Mouse (Mus musculus) hindbrain, embryonic 16.5 days (tissue): ENCODE results near the gene Kank1. TPM values are rescaled to one million over a fixed set of nuclear protein-coding genes. Genes with fewer than 3 reads are reported as not detected.

Experiments
- ATAC-seq: fragments of 200-750 bp; cut with Nextera tagmentation; 2 replicates; pipeline ENCODE4 v1.8.0; 2017; ENCODE audit warnings: moderate TSS enrichment, moderate library complexity
- H3K27ac ChIP-seq: fragments of 300-500 bp; sonication (generic); 2 replicates; pipeline ENCODE4 v1.5.1; 2014; ENCODE audit warnings: low read depth, mild to moderate bottlenecking, control low read depth, low read length, moderate library complexity
- H3K27me3 ChIP-seq: fragments of 300-500 bp; sonication (generic); replicated peaks from 2 replicates; pipeline ENCODE4 v1.6.1; 2014; ENCODE audit warnings: low read length; ENCODE audit not compliant: control insufficient read depth, insufficient read depth
- H3K36me3 ChIP-seq: fragments of 300-500 bp; sonication (generic); 2 replicates; pipeline ENCODE4 v1.6.1; 2014; ENCODE audit warnings: mild to moderate bottlenecking, low read length, moderate library complexity, mixed read lengths; ENCODE audit not compliant: control insufficient read depth, insufficient read depth
- H3K4me1 ChIP-seq: fragments of 300-500 bp; sonication (generic); 2 replicates; pipeline ENCODE4 v1.6.1; 2014; ENCODE audit warnings: low read depth, low read length; ENCODE audit not compliant: control insufficient read depth, insufficient read depth
- H3K4me2 ChIP-seq: fragments of 300-500 bp; sonication (generic); 2 replicates; pipeline ENCODE4 v1.6.1; 2014; ENCODE audit warnings: mild to moderate bottlenecking, low read length, control low read depth, moderate library complexity
- H3K4me3 ChIP-seq: fragments of 300-500 bp; sonication (generic); 2 replicates; pipeline ENCODE4 v1.5.1; 2014; ENCODE audit warnings: mild to moderate bottlenecking, low read length, control low read depth, moderate library complexity
- H3K9ac ChIP-seq: fragments of 300-500 bp; sonication (generic); 2 replicates; pipeline ENCODE4 v1.6.1; 2014; ENCODE audit warnings: low read depth, mild to moderate bottlenecking, control low read depth, low read length, moderate library complexity
- H3K9me3 ChIP-seq: fragments of 300-500 bp; sonication (generic); 2 replicates; pipeline ENCODE4 v1.6.1; 2014; ENCODE audit warnings: mild to moderate bottlenecking, low read length, moderate library complexity; ENCODE audit not compliant: control insufficient read depth
- WGBS: fragments of 180-500 bp; shearing (Covaris S2); extraction: QIAGEN DNeasy Blood & Tissue Kit; methylation state at CpG from one replicate; pipeline ENCODE4 v1.1.7; 2014; 5-methylcytosine and 5-hydroxymethylcytosine counted together
- polyA plus RNA-seq: library from polyadenylated mRNA; unstranded; fragments of >200 nt; fragmentation: Nextera tagmentation; extraction: Ambion mirVana; gene quantifications from 2 replicates; pipeline ENCODE4 v1.2.1, GENCODE M21; 2015

Gene Kank1
- polyA plus RNA-seq, 1 experiment from 2014 or later = 14.4 TPM

DNA sequence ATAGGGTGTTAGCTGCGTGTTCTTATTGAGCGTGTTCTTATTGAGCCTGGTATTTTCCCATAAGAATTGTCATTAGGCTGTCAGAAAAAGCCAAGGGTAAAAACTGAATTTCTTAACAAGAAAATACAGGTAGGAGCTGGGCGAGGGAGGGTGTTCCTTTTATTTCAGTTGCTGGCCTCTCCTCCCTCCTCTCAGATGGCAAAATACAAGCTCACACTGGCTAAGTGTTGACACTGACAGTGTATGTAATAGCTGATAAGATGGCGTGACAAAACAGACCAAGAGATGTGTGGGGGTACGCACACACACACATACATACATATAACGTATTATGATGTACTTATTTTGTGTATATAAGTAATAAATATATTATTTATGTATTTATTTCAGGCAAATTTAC lies 145.7 kb downstream of the Kank1 start:
- Histone ChIP-seq H3K27me3 (no peaks in the 10 kb centered on the region), H3K4me3 (no peak overlapping the region), H3K4me2 (no peak overlapping the region), H3K9me3 (no peaks in the 10 kb centered on the region), H3K4me1 (peaks cover 6% of the 10 kb centered on the region), H3K9ac (no peak overlapping the region), H3K27ac (no peak overlapping the region), H3K36me3 (no peaks in the 10 kb centered on the region)
- whole genome bisulfite sequencing = 84% methylated on average over 6 of the region's 6 CpGs
- ATAC-seq = no peak

DNA sequence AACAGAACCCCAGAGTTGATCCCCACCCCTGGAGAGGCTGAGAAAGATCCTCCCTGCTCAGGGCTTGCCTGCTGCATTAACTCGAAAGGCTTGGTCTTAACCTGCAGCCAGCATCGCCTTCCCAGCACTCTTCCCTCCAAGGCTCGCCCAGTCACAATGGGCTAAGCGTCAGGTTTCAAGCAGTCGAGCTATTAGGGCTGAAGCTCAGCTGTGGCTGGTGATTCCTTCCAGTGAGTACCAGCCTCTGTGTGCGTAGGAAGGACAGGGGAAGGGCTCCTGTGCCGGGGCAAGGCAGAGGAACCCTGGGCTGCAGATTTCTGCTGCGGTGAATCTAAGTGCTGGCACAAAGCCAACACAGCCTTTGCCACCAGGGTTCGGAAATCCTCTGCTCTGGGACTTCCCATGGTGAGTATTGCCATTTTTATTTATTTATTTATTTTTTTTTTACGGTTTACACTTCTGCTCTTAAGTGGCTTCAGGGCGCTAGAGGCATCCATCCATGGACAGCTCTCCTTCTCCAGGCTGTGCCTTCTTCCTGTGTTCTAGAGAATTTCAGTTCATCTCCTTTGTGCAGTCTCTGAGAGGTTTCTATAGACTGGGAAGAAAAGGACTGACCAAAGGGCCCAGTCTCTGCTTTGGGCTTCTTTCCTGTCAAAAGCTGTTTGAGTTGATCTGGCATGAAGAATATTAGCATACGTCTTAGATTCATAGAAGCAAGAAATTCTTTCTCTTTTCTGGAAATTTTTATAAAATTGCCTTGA lies 146.8 kb downstream of the Kank1 start:
- ATAC-seq = peak; percentile 48
- no peak overlapping the region for H3K27ac ChIP-seq
- 0 out of 2 replicates have a peak overlapping the region, but pooled peaks have one; percentile 17 for H3K4me2 ChIP-seq

DNA sequence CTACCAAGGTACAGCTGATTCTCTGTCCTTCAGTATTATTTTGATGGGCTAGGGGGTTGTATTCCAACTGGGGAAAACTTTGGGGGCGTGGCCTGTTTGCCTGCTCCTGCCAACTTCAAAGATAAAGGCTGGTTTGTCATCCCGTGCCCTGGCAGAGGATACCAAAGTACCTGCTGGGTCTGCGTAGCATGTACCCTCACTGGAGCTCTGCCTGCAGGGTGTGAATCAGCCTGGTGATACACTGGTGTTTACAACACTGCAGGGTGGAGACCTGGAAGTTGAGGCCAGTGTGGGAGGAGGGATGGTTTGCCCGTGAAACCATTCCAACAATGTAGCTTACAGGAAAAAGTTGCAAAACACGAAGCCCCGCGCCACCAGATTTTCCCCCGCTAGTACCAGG lies 149.2 kb downstream of the Kank1 start:
- Histone ChIP-seq H3K27ac (no peak overlapping the region), H3K36me3 (no peaks in the 10 kb centered on the region), H3K4me3 (no peak overlapping the region), H3K4me2 (no peak overlapping the region), H3K9me3 (no peaks in the 10 kb centered on the region), H3K9ac (no peak overlapping the region), H3K4me1 (peaks cover 6% of the 10 kb centered on the region), H3K27me3 (no peaks in the 10 kb centered on the region)
- 65% methylated on average over 8 of the region's 8 CpGs for WGBS
- ATAC-seq = 0 out of 2 replicates have a peak, but pooled peaks have one; percentile 43

More for the DNA sequence above, 146.8 kb downstream of the Kank1 start:
- Histone ChIP-seq H3K9ac (0 out of 2 replicates have a peak overlapping the region, but pooled peaks have one; percentile 3), H3K27me3 (no peaks in the 10 kb centered on the region), H3K4me3 (no peak overlapping the region), H3K9me3 (no peaks in the 10 kb centered on the region), H3K4me1 (peaks cover 6% of the 10 kb centered on the region), H3K36me3 (no peaks in the 10 kb centered on the region)
- WGBS = 16% methylated on average over 12 of the region's 12 CpGs

DNA sequence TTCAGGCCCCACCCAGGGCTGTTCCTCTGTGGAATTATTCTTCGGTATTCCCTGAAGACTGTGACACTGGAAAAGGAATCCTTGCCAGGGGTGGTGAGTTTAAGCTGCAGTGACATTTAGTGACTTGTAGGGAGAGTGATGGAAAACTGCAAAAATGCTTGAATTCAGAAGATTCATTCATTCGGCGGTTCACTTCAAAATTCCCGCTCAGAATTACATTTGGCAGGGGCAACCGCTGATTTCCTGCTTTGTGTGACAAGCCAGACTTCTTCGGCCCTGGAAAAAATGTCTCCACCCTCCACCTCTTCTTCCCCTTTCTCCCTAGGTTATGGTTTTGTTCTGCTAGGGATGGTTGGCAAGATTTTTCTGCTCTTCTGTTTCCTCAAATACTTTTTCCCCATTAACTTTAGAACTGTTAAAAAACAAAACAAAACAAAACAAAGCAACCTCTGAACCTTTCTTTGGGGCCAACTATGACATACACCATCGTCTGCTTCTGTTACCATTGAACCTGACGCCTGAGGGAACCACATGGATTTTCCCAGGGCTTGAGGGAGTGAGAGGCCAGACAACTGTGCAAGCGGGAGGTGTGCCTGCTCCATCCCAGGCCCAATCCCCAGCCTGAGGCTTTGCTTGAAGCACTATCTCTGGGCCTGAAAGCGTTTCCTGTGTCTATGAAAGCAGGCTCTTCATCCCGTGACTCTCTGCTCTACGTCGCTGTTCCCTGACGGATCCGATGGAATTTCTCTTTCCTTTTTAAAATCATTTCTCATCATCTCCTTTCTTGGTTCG lies 150.1 kb downstream of the Kank1 start:
- Histone ChIP-seq H3K4me1 (peaks cover 6% of the 10 kb centered on the region), H3K9ac (no peak overlapping the region), H3K27me3 (no peaks in the 10 kb centered on the region), H3K36me3 (no peaks in the 10 kb centered on the region), H3K27ac (no peak overlapping the region), H3K4me3 (no peak overlapping the region), H3K9me3 (no peaks in the 10 kb centered on the region), H3K4me2 (no peak overlapping the region)
- ATAC-seq = no peak
- 85% methylated on average over 16 of the region's 16 CpGs for WGBS

DNA sequence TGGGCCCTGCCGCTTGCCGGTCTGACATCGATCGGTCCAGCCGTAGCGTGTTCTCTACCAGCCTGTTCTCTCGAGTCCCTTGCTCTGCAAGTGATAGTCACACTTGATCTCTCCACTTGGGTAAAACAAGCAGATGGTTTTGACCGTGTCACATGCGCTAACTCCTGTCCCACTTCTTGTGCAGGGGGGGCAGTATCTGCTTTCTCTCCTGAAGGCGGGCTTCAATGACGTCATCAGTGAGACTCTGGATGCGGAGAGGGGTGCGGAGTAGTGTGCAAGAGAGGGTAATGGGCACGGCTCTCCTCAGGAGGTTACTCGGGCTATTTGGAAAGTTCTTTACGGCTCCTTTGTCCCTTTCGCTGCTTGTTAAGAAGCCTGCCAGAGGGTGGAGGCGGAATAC lies 151.1 kb downstream of the Kank1 start:
- no peak overlapping the region for H3K27ac ChIP-seq
- 78% methylated on average over 18 of the region's 18 CpGs for WGBS
- H3K9ac ChIP-seq = no peak overlapping the region
- H3K4me3 ChIP-seq = no peak overlapping the region
- H3K9me3 ChIP-seq = no peaks in the 10 kb centered on the region
- ATAC-seq = no peak
- no peak overlapping the region for H3K4me2 ChIP-seq
- no peaks in the 10 kb centered on the region for H3K27me3 ChIP-seq
- H3K36me3 ChIP-seq = no peaks in the 10 kb centered on the region
- H3K4me1 ChIP-seq = peaks cover 6% of the 10 kb centered on the region

DNA sequence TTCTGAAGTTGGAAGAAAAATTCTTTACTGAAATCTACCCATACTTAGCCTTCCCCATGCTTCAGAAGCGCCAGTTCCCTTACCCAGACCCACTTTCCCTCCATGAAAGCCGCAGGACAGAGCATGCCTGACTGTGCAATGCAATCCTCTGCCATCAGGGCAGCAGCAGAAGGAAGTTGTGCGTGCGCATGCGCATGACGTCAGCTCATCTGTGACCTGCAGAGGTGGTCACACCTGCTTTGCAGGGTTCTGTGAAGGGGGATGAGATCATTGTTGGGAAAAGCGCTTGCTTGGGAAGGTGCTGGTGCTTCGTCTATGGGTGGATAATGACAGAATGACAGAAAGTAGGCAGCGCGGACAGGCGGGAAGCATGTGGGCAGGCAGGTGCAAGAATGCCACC lies 155.4 kb downstream of the Kank1 start:
- Histone ChIP-seq H3K4me3 (no peak overlapping the region), H3K9ac (no peak overlapping the region), H3K9me3 (no peaks in the 10 kb centered on the region)

DNA sequence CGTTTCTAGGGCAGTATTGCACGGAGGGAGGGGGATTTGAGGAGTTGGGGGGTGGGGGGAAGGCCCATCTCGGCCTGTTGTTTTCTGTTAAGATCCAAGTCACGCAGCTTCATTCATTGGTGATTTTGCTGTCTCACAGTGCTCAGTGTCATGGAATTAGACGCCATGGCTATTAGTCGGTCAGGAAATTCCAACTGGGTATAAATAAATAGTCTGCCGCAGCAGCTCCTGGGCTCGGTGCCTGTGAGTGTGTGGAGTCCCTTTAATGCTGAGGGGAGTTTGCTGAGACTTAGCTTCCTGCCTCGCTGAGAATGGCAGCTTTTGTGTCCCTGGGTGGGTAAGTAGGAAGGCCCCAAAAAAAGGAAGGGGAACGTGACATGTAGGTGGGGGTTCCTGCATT lies 158.3 kb downstream of the Kank1 start:
- H3K27me3 ChIP-seq = no peaks in the 10 kb centered on the region; the same call in 1 of the 2 replicates
- peak overlapping the region; percentile 72 for H3K27ac ChIP-seq
- H3K9ac ChIP-seq = no peak overlapping the region
- no peaks in the 10 kb centered on the region for H3K9me3 ChIP-seq
- no peak overlapping the region for H3K4me3 ChIP-seq
- H3K36me3 ChIP-seq = no peaks in the 10 kb centered on the region
- ATAC-seq = peak; percentile 92
- H3K4me2 ChIP-seq = peak overlapping the region; percentile 34; the same call in 1 of the 2 replicates
- 26% methylated on average over 10 of the region's 10 CpGs for WGBS
- H3K4me1 ChIP-seq = peaks cover 10% of the 10 kb centered on the region

More for the DNA sequence above, 155.4 kb downstream of the Kank1 start:
- Histone ChIP-seq H3K36me3 (no peaks in the 10 kb centered on the region), H3K27ac (no peak overlapping the region), H3K4me1 (no peaks in the 10 kb centered on the region), H3K4me2 (no peak overlapping the region), H3K27me3 (no peaks in the 10 kb centered on the region)
- no peak for ATAC-seq
- 93% methylated on average over 11 of the region's 11 CpGs for WGBS

DNA sequence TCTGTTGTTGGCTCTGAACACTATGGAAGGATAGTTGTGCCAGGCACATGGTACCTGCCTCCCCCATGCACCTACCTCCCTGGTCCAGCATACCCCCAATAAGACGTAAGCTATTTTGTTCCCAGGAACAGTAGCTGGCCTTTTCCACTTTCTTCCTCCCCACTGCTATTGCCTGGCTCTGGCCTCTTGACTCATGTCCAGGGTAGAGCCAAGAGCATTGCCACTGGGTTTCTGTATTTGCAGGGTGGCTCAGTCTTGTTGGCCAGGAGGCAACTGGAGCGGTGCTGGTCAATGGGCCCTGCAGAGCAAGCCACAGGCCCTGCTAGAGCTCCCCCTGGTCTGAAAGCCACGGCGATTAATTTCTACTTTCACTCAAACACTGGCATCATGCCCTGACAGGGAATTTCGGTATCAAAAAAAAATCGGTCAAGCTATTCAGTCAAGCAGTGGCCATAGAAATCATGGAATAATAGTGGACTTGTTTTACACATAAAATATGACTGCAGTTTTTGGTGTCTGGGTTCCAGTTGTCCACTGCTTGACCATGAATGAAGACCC lies 160.0 kb downstream of the Kank1 start:
- Histone ChIP-seq H3K36me3 (no peaks in the 10 kb centered on the region), H3K9me3 (no peaks in the 10 kb centered on the region), H3K9ac (no peak overlapping the region), H3K4me3 (no peak overlapping the region), H3K27me3 (no peaks in the 10 kb centered on the region; the same call in 1 of the 2 replicates), H3K27ac (no peak overlapping the region), H3K4me2 (no peak overlapping the region), H3K4me1 (peaks cover 19% of the 10 kb centered on the region)
- 79% methylated on average over 6 of the region's 6 CpGs for WGBS
- no peak for ATAC-seq
